Mouse (Mus musculus): ENCODE data around the gene Ptges2. TPM values are rescaled to one million over a fixed set of nuclear protein-coding genes. Genes with fewer than 3 reads are reported as not detected.

Ptges2 gene
- 87.7 and 101 TPM in 2 replicates for polyA plus RNA-seq (2012; ENCODE audit: insufficient read depth, insufficient read length, missing spikeins)

GRCm38 (mm10) chr2:32395484-32395945 is at the start of gene Ptges2:
Gene Ptges2 (plus strand): TSS chr2:32395896.
- Histone ChIP-seq H3K27ac (replicated peaks; ENCODE audit: low read depth, low read length) (peak within 1 kb of the TSS; percentile 98), H3K4me3 (ENCODE audit: insufficient read depth, low read depth, low read length) (peak within 1 kb of the TSS; percentile 91), H3K4me1 (ENCODE audit: control insufficient read depth, insufficient read depth, insufficient read length, low read length) (peaks cover 10% of the 10 kb centered on the region; the same call in 1 of the 2 replicates)

GRCm38 (mm10) chr2:32347019-32347418 is 48.7 kb upstream of the Ptges2 start:
- H3K4me1 ChIP-seq (ENCODE audit: control insufficient read depth, insufficient read depth, insufficient read length, low read length): no peaks in the 10 kb centered on the region
- H3K27ac ChIP-seq (replicated peaks; ENCODE audit: low read depth, low read length): no peak overlapping the region
- no peak overlapping the region for H3K4me3 ChIP-seq (ENCODE audit: insufficient read depth, low read depth, low read length)

DNA sequence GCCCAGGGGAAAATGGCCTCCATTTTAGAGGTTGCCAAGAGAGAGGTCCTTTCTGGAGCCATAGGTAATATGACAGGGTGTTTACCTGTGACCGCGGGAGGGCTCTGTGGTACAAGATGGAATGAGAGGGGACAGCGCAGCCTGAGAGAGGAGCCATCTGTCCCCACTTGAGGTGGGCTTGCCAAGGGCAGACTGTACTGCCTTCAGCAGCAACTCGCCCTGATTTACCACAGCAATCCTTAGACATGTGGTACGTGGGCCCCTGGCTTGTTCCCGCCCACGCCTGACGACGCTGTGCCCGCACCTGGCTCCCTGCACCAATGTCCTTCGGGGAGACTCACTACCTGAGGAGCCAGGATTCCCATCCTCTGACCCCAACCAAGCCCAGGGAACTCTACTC is 47.4 kb upstream of the Ptges2 start:
- no peak overlapping the region for H3K4me3 ChIP-seq (ENCODE audit: insufficient read depth, low read depth, low read length)
- H3K27ac ChIP-seq (replicated peaks; ENCODE audit: low read depth, low read length): no peak overlapping the region
- H3K4me1 ChIP-seq (ENCODE audit: control insufficient read depth, insufficient read depth, insufficient read length, low read length): no peaks in the 10 kb centered on the region

GRCm38 (mm10) chr2:32349625-32350255 is 46.0 kb upstream of the Ptges2 start:
- Histone ChIP-seq H3K4me1 (ENCODE audit: control insufficient read depth, insufficient read depth, insufficient read length, low read length) (no peaks in the 10 kb centered on the region), H3K4me3 (ENCODE audit: insufficient read depth, low read depth, low read length) (no peak overlapping the region), H3K27ac (replicated peaks; ENCODE audit: low read depth, low read length) (no peak overlapping the region)

DNA sequence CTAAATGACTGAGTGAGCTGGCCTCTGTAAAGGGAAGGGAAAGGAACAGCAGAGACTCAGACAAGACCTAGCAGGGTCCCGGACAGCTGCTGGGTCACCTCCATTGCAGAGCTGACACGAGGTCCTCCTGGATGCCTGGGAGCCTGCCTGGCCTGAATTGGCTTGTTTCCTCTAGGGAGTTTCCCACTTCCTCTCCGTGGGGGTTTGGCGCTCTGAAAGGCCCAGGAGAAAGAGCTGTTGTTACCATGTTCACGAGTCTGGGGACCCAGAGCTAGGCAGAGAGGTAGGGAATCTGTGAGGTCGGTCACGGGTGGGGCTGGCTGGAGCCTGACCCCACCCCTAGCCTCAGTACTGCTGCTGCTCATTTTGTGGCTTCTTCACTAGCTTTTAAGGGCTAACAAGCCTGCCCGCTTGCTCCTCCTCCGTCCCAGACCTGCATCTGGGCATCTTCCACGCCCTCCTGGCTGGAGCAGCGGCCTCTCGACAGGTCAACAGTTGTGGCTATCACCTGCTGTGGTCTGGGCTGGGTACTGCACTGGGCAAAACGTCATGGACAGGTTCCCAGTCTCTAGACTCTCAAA is 45.1 kb upstream of the Ptges2 start:
- no peaks in the 10 kb centered on the region for H3K4me1 ChIP-seq (ENCODE audit: control insufficient read depth, insufficient read depth, insufficient read length, low read length)
- no peak overlapping the region for H3K4me3 ChIP-seq (ENCODE audit: insufficient read depth, low read depth, low read length)
- no peak overlapping the region for H3K27ac ChIP-seq (replicated peaks; ENCODE audit: low read depth, low read length)

- H3K4me3 ChIP-seq (ENCODE audit: insufficient read depth, low read depth, low read length): peak overlapping the region; percentile 65
- H3K27ac ChIP-seq (replicated peaks; ENCODE audit: low read depth, low read length): no peak overlapping the region
- H3K4me1 ChIP-seq (ENCODE audit: control insufficient read depth, insufficient read depth, insufficient read length, low read length): no peaks in the 10 kb centered on the region
These were observed 44.2 kb upstream of the Ptges2 start for GRCm38 (mm10) chr2:32351471-32351961.

GRCm38 (mm10) chr2:32352151-32353006 is 43.3 kb upstream of the Ptges2 start, which contains the start of gene Ciz1:
Gene Ciz1 (plus strand): TSS chr2:32352327.
- Histone ChIP-seq H3K4me3 (ENCODE audit: insufficient read depth, low read depth, low read length) (peak within 1 kb of the TSS; percentile 65), H3K4me1 (ENCODE audit: control insufficient read depth, insufficient read depth, insufficient read length, low read length) (no peaks in the 10 kb centered on the region), H3K27ac (replicated peaks; ENCODE audit: low read depth, low read length) (no peak within 1 kb of the TSS)

DNA sequence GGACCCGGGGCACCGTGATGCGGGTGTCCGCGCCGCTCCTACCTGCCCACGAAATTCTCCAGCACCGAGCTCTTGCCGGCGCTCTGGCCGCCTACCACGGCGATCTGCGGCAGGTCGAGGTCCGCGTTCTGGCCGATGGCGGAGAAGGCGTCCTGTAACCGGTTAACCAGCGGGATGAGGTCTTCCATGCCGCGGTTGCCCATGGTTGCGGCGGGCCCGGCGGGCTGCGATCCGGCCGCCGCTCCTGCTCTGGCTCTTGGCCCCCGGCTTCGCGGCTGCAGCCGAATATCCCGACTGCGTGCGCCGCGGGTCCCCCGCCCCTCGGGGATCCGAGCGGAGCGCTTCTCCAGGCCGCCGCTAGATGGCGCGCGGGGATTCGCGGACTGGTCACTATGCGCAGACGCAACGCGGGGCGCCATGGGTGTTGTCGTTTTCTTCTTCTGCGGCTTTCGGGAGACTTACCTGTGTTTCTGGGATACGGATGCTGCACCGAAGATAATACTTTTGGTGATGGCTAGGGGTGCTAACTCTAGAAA is 42.6 kb upstream of the Ptges2 start, which contains the start of gene Dnm1:
TSS of gene Dnm1 (minus strand) at position 332 of the 536 bp plus-strand sequence.
- Histone ChIP-seq H3K27ac (replicated peaks; ENCODE audit: low read depth, low read length) (no peak within 1 kb of the TSS), H3K4me1 (ENCODE audit: control insufficient read depth, insufficient read depth, insufficient read length, low read length) (no peaks in the 10 kb centered on the region), H3K4me3 (ENCODE audit: insufficient read depth, low read depth, low read length) (peak within 1 kb of the TSS; percentile 65)

DNA sequence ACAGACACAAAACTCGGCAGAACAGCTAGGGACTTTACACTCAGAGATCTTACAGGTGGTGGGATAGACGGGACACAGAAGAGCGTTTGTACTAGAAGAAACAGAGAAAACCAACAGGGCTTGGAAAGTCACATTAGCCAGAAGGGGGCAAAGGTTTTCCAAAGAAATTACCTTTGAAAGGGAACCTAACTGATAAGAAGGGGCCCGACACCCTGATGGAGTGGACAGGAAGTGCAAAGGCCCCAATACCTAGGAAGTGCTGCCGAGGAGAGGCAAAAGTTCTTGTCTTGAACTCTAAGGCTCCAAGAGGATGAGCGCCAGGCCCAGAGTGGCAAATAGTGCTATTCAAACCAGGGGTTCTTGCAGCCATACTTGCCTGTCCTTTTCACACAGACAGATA is 41.9 kb upstream of the Ptges2 start:
- no peaks in the 10 kb centered on the region for H3K4me1 ChIP-seq (ENCODE audit: control insufficient read depth, insufficient read depth, insufficient read length, low read length)

DNA sequence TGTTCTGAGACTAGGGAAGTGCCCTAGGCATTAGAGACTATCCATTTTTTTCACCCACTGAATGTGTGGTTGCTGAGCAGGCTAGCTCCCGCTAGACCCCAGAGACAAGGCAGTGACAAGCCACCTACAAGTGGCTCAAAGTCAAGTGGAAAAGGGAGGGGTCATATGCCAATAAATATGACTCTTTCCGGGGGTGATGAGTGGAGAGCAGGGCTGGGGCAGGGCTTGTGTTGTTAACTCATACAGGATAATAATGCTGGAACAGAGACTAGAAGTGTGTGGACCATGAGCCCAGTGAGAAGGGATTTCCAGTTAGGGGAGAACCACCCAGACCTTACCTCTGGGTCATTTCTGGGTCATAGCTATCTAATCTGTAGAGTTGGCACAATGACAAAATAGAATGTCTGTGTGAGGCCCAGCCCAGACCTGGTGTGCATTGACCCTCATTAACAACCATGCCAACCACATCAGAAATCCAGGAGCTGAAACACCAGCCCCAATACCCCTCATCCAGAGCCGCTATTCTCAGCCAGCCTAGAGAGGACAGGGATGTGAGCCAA is 41.3 kb upstream of the Ptges2 start:
- H3K4me1 ChIP-seq (ENCODE audit: control insufficient read depth, insufficient read depth, insufficient read length, low read length): no peaks in the 10 kb centered on the region
- no peak overlapping the region for H3K27ac ChIP-seq (replicated peaks; ENCODE audit: low read depth, low read length)
- H3K4me3 ChIP-seq (ENCODE audit: insufficient read depth, low read depth, low read length): no peak overlapping the region

More for the DNA sequence above, 41.9 kb upstream of the Ptges2 start:
- H3K4me3 ChIP-seq (ENCODE audit: insufficient read depth, low read depth, low read length): no peak overlapping the region
- no peak overlapping the region for H3K27ac ChIP-seq (replicated peaks; ENCODE audit: low read depth, low read length)

DNA sequence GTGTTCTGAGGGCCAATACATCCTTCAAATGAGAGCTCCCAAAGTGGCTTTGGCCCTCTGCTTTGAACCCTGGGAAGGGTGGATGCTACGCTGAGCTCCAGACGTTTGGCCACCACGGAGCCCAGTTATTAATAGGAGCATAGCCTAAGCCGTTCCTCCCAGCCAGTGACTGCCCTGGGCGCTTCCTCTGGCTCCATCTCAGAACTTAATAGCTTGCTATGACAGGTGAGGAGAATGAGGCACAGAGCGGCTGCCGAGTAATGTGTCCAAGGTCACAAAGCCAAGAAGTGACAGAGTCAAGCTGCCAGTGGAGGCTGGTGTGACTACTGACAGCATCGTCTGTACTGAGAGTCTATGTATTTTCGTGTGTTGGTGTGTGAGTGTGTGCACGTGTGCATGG is 39.5 kb upstream of the Ptges2 start:
- Histone ChIP-seq H3K4me3 (ENCODE audit: insufficient read depth, low read depth, low read length) (no peak overlapping the region), H3K4me1 (ENCODE audit: control insufficient read depth, insufficient read depth, insufficient read length, low read length) (no peaks in the 10 kb centered on the region), H3K27ac (replicated peaks; ENCODE audit: low read depth, low read length) (no peak overlapping the region)

GRCm38 (mm10) chr2:32357710-32358109 is 38.0 kb upstream of the Ptges2 start:
- no peaks in the 10 kb centered on the region for H3K4me1 ChIP-seq (ENCODE audit: control insufficient read depth, insufficient read depth, insufficient read length, low read length)
- H3K27ac ChIP-seq (replicated peaks; ENCODE audit: low read depth, low read length): no peak overlapping the region
- H3K4me3 ChIP-seq (ENCODE audit: insufficient read depth, low read depth, low read length): no peak overlapping the region

DNA sequence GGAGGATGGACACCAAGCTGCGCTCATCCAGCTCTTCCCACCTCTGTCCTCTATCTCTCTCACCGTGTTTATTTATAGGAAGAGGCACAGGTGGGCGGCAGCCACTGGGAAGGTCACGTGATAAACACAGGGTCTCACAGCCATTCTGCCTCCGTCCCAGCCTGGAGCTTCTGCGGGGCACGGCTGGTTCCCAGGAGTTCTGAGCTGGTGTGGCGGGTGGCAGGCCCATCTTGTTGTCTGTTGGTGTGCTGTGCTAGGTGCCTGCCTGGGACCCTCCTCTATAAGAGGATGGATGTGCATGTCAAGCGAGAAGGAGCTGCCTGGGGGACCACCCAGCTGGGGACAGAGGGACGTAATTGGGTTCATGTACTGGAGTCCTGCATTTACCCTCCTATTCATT is 37.3 kb upstream of the Ptges2 start:
- Histone ChIP-seq H3K4me1 (ENCODE audit: control insufficient read depth, insufficient read depth, insufficient read length, low read length) (no peaks in the 10 kb centered on the region), H3K4me3 (ENCODE audit: insufficient read depth, low read depth, low read length) (no peak overlapping the region), H3K27ac (replicated peaks; ENCODE audit: low read depth, low read length) (no peak overlapping the region)

- Histone ChIP-seq H3K4me3 (ENCODE audit: insufficient read depth, low read depth, low read length) (peak overlapping the region; percentile 67), H3K4me1 (ENCODE audit: control insufficient read depth, insufficient read depth, insufficient read length, low read length) (no peaks in the 10 kb centered on the region), H3K27ac (replicated peaks; ENCODE audit: low read depth, low read length) (0 out of 2 replicates have a peak overlapping the region, but pooled peaks have one; percentile 47)
These were observed 35.0 kb upstream of the Ptges2 start for GRCm38 (mm10) chr2:32360741-32361140.
